Mouse (Mus musculus) E14TG2a.4 (cell line): ENCODE measurements around the gene Ccdc144b.

ENCODE experiments used
- CTCF ChIP-seq: conservative IDR thresholded peaks from 2 replicates; pipeline ENCODE4 v1.5.1; 2014; ENCODE audit warnings: low read length
- NANOG ChIP-seq: IDR thresholded peaks from 2 replicates; pipeline ENCODE4 v1.6.1; 2014; ENCODE audit warnings: borderline replicate concordance, low read length, mixed read lengths
- POU5F1 ChIP-seq: IDR thresholded peaks from 2 replicates; pipeline ENCODE4 v1.6.1; 2014; ENCODE audit warnings: low read length, borderline replicate concordance

- TF ChIP-seq CTCF (no peak), POU5F1 (no peak), NANOG (no peak)
Measured at GRCm38 (mm10) chr3:36044520-36044919, 8.8 kb downstream of the Ccdc144b start.
